Mouse (Mus musculus): ENCODE measurements at regions not wholly inside any gene's neighbourhood (a gene's known extent, or its start where the extent isn't known, plus 50 kb on each side); places are given as distances from the start of the nearest gene placed in this dataset.

DNA sequence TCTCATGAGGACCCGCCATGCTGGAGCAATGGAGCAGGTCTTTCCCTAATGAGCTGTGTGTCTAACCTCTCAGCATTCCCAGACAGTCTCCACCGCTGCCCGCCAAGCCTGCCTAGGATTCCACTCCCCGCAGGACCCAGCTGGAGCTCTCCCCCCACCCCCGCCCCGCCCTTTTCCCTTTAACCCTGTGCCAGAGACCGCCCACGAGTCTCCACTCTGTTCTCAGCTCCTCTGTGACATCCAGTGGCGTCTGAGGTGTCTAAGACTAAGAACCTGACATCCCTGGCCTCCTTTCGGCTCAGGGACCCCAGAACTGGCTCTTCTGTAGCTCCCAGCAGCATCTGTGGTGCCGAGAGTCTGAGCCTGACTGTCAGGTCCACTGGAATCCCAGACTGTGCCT lies 50.9 kb upstream of the Tpp2 start:
- ATAC-seq = no peak

DNA sequence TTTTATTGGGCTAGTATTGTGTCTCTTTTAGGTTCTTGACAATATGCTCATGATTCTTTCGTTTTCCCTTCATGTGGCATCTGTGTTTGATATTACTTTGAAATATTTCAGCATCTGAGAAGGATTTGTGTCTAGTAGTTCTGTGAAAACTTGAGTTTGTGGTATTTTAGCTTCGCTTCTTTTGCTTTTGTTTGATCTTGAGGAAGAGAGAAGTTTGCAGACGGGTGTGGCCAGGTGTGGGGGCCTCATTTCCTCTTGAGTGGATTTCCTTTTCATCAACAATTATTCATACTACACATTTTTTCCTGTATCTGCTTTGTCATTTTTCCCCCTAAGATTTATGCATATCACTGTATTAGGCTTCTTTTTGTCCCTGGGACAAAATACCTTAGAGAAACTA lies 52.8 kb upstream of the Uxs1 start:
- ATAC-seq = peak; percentile 94

DNA sequence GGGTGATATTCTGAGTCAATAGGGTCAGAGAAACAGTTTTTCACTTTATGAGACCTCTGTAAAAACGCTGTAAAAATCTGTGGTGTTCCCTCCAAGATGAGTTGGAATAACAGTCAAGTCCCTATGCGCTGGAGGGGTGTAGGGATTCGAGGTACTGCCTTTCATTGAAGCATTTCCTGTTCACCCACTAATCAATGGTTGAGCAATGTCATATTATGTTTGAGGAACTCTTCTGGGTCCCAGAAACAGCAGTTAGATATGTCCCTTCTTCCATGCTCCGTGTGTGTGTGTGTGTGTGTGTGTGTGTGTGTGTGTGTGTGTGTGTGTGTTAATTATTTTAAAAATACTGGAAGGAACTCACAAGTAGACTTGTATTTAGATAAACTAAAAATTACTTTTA lies 52.3 kb upstream of the Uxs1 start:
- ATAC-seq = no peak

DNA sequence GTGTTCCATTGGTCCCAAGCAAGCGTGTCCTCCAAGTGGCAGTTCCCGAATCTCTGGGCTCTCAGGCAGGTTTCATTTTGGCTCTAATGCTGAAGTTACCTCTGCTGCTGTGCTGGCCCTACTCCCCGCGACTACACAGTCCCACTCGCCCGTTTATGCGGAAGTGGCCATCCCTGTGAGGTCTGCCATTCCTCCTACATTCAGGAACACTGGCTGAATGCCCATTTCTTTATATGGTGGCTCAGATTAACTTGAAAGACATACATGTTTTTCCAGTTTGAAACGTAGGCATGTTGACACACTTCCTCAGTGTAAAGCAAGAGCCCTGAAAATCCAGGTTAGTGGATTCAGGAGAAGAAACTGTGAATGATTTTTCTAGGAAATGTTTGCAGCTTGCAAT lies 51.6 kb upstream of the Uxs1 start:
- ATAC-seq = no peak

DNA sequence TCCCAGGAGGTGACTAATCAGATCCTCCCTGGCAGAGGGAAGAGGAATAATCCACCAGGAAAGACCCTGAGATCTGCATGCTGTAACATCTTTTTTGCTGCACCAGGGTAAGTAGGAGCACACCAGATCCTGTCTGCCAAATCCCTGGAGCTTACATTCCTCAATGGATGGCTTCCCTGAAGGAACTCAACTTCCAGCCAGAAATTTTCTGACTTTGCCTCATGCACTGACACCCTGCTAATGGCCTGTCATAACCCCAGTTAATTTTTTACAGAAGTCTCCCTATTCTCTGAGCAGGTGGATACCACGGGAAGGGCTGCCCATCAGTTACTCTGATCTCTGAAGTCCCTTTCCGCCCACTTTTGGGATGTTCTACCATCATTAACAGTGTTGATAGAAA lies 50.6 kb upstream of the Uxs1 start:
- no peak for ATAC-seq

DNA sequence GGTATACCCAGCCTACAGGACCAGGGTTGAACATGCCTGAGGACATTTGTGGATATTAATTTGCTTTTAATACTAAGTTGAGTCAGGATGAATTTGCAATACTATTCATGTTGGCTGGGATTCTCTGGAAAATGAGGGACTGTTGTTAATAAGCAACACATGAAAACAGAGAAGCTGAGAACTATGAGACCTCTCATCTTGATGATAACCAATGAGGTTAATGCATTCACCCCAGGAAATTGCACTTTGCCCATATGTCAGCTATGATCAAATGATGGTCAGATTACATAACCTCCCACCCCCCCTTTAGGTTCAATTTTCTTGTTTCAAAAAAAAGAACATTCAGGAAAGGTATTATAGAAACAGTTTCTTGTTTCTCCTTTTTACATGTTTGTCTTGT lies 50.1 kb upstream of the Uxs1 start:
- ATAC-seq = no peak

All from CD4-positive, CD25-positive, alpha-beta regulatory T cell, adult 4 months (primary cell).